Mouse (Mus musculus) bone marrow, adult 2 months (tissue): ENCODE measurements around the gene Susd4. TPM values are rescaled to one million over a fixed set of nuclear protein-coding genes. Genes with fewer than 3 reads are reported as not detected.

ENCODE experiments used
- H3K27ac ChIP-seq: fragments of 200-500 bp; 2 replicates; pipeline ENCODE4 v1.5.1; 2012; ENCODE audit warnings: low read depth, mild to moderate bottlenecking, control low read depth, inconsistent platforms, low read length; ENCODE audit not compliant: control insufficient read depth, poor library complexity, insufficient read depth
- H3K4me1 ChIP-seq: fragments of 200-500 bp; 2 replicates; pipeline ENCODE4 v1.6.1; 2011; ENCODE audit warnings: low read length; ENCODE audit not compliant: control insufficient read depth, insufficient read depth
- H3K4me3 ChIP-seq: fragments of 200-500 bp; replicated peaks from 2 replicates; pipeline ENCODE3; 2011; ENCODE audit warnings: mild to moderate bottlenecking, low read depth, low read length, control low read depth; ENCODE audit not compliant: control insufficient read depth
- CTCF ChIP-seq: fragments of 200-500 bp; IDR thresholded peaks from 2 replicates; pipeline ENCODE4 v1.5.1; 2011; ENCODE audit warnings: low read length, control low read depth; ENCODE audit not compliant: control insufficient read depth, insufficient read depth
- POLR2A ChIP-seq: fragments of 200-500 bp; IDR thresholded peaks from 2 replicates; pipeline ENCODE4 v1.6.1; 2011; ENCODE audit warnings: low read depth, mild to moderate bottlenecking, control low read depth, low read length, borderline replicate concordance; ENCODE audit not compliant: control insufficient read depth
- WGBS: fragments of 180-500 bp; shearing (Covaris S2); methylation state at CpG from one replicate; pipeline ENCODE4 v1.1.7; 2018; 5-methylcytosine and 5-hydroxymethylcytosine counted together
- polyA plus RNA-seq: library from polyadenylated mRNA; stranded (reverse); fragments of >200 nt; gene quantifications from 2 replicates; pipeline ENCODE4 v1.2.4, GENCODE M21; 2011; ENCODE audit warnings: low replicate concordance; ENCODE audit not compliant: missing spikeins, insufficient read depth, insufficient read length

The Susd4 gene
- polyA plus RNA-seq, 1 experiment = 1.00 TPM

- Histone ChIP-seq H3K4me3 (no peak overlapping the region), H3K27ac (no peak overlapping the region), H3K4me1 (no peaks in the 10 kb centered on the region)
- 61% methylated on average over 10 of the region's 10 CpGs for WGBS
- no peak for TF ChIP-seq POLR2A
- TF ChIP-seq CTCF = no peak
Observed at GRCm38 (mm10) chr1:182776749-182777410, 13.2 kb downstream of the Susd4 start.

DNA sequence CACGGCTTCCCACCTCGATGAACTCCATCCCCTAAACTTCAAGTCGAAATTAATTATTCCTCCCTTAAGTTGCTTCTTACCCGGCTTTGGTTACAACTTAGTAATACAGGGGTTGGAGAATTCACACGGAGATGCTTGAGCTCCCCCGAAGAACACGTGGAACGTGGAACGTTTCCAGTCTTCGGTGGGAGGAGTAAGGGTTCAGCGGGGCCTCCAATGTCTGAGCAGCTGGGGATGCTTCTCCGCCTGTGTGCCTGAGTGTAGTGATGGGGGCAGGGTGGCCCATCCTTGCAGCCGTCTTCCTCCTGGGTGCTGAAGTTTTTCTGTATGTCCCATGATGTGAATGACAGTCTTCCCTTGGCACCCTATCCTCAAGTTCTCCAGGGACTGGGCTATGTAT lies 14.6 kb downstream of the Susd4 start:
- H3K4me3 ChIP-seq = no peak overlapping the region
- no peak overlapping the region; the same call in 1 of the 2 replicates for H3K27ac ChIP-seq
- H3K4me1 ChIP-seq = no peaks in the 10 kb centered on the region
- TF ChIP-seq POLR2A = no peak
- TF ChIP-seq CTCF = no peak
- WGBS = 86% methylated on average over 13 of the region's 13 CpGs

DNA sequence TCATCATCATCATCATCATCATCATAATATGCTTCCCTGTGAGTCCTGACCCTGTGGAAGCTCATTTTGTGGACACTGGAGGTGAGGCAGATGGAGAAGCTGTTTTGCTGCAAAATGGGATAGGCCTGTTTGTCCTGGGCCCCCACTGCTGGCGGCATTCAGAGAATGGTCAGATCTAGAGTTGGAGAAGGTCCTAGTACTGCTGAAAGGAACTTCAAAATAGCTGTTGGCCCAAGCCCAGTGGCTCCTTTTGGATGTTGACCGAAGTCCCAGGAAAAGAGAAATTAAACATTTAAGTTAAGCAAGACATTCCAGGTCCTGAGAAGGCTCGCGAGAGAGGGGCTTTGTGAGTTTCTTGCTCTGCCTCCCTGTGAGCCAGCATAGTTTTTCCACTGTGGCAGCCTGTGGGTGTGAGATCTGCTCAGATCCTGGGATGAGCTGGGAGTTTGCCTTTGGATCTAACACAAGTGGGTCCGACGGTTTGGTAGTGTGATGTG lies 15.4 kb downstream of the Susd4 start:
- 86% methylated on average over 6 of the region's 6 CpGs for WGBS
- no peaks in the 10 kb centered on the region for H3K4me1 ChIP-seq
- H3K27ac ChIP-seq = no peak overlapping the region
- no peak for TF ChIP-seq CTCF
- no peak for TF ChIP-seq POLR2A
- no peak overlapping the region for H3K4me3 ChIP-seq

DNA sequence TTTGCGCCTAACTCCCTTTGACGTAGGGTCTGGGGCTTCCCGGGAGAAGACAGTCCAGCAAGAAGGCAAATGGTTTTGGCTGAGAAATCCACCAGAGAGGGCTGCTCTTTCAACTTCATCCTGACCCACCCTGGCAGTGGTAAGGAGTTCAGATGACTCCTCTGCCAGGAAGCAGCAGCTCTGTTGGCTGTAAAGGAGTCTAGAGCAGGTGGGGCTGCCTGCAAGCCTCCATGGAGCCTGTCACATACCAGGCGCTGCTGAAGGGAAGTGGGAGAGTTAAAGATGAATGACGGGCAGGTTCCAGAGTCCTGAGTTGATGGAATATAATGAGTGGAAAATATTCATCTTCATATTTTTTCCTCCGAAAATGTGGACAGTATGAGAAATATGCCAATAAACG lies 20.1 kb downstream of the Susd4 start:
- no peak for TF ChIP-seq CTCF
- TF ChIP-seq POLR2A = no peak
- H3K4me1 ChIP-seq = no peaks in the 10 kb centered on the region
- H3K4me3 ChIP-seq = no peak overlapping the region
- 82% methylated on average over 7 of the region's 7 CpGs for WGBS
- H3K27ac ChIP-seq = no peak overlapping the region

- TF ChIP-seq CTCF = no peak
- 78% methylated on average over 3 of the region's 3 CpGs for WGBS
- no peaks in the 10 kb centered on the region for H3K4me1 ChIP-seq
- no peak overlapping the region for H3K27ac ChIP-seq
- no peak overlapping the region for H3K4me3 ChIP-seq
Observed at GRCm38 (mm10) chr1:182784784-182785183, 21.1 kb downstream of the Susd4 start.

DNA sequence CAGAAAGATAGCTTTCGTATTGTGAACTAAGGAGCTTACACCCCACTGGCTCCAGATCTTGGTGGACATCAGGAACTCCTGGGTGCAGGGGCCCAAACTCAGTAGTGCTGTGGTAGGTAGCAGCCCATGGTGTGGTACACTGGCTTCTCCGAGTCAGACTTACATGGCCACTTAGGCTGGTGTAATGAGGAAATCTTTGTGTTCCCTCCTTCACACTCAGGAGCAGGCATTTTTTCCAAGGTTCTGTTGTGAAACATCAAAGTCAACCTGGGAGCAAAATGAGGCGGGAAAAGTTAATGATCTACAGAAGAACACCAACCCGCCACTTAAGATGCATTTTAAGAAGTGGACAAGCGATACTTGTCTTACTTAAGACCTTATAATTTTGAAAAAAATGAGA lies 21.8 kb downstream of the Susd4 start:
- Histone ChIP-seq H3K27ac (no peak overlapping the region), H3K4me3 (no peak overlapping the region), H3K4me1 (no peaks in the 10 kb centered on the region)
- TF ChIP-seq CTCF (no peak), POLR2A (no peak)
- 76% methylated on average over 5 of the region's 5 CpGs for WGBS

- TF ChIP-seq CTCF (peak; percentile 18; the same call in 1 of the 2 replicates), POLR2A (no peak)
- Histone ChIP-seq H3K4me1 (no peaks in the 10 kb centered on the region), H3K27ac (no peak overlapping the region), H3K4me3 (no peak overlapping the region)
- 42% methylated on average over 7 of the region's 7 CpGs for WGBS
Observed at GRCm38 (mm10) chr1:182787030-182787429, 23.4 kb downstream of the Susd4 start.

DNA sequence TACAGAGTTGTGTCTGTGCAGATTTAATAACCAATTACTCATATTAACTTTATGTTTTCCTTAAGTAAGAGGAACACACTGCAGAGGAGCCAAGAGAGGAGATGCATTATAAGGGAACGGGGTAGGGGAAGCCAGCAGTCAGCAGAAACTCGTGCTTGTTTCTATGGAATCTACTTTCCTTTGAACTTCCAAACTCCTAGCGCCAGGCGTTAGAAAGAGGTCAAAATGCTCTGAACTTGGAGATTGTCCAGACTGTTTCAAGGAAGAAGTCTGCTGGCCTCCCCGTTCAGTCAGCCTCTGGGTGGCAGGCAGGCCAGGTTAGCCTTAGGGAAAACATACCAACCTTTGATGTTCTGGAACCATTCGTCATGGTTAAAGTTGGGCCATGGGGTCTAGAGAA lies 25.2 kb downstream of the Susd4 start:
- TF ChIP-seq CTCF (no peak), POLR2A (no peak)
- Histone ChIP-seq H3K4me1 (no peaks in the 10 kb centered on the region; the same call in 1 of the 2 replicates), H3K27ac (no peak overlapping the region), H3K4me3 (no peak overlapping the region)
- 73% methylated on average over 6 of the region's 6 CpGs for WGBS

DNA sequence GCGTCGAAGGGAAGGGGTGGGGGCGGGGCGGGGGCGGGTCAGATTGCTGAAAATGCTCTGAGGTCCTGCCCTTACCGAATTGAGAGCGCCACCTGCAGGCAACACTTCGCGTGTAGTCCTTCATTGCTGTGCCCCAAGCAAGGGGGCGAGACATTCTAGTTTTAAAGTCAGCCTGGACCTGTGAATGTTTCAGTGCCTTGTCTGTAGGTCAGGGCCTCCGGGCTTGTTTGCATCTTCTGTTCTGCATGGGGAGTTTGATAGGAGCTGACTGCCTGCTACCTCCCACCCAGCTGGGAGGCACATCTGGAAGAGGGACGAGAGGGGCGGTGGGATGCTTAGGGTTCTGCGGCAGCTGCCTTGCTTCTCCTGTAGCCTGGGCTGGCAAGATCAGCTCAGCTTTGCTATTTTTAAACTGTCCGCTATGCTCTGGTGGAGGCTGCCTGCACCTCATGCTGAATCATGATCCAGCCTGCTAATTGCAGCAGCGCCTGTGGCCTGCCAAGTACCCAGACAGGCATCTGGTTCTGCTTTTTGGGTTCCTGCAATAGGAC lies 28.9 kb downstream of the Susd4 start:
- Histone ChIP-seq H3K27ac (peak overlapping the region; percentile 70), H3K4me3 (no peak overlapping the region)
- WGBS = 2% methylated on average over 16 of the region's 16 CpGs

More for the DNA sequence above, 28.9 kb downstream of the Susd4 start:
- H3K4me1 ChIP-seq = no peaks in the 10 kb centered on the region; the same call in 1 of the 2 replicates
- TF ChIP-seq CTCF = peak; percentile 45
- TF ChIP-seq POLR2A = no peak
